Mouse (Mus musculus): Measurements from ENCODE around the gene Cdc20b.

GRCm38 (mm10) chr13:112989541-112989940 lies 45.4 kb upstream of the Cdc20b start:
- TF ChIP-seq CTCF (IDR thresholded peaks at IDR 0.05; ENCODE audit: control insufficient read depth, insufficient read depth, insufficient read length) = no peak
- no peak for TF ChIP-seq MAX (IDR thresholded peaks at IDR 0.05)
- TF ChIP-seq CEBPB (IDR thresholded peaks at IDR 0.05; ENCODE audit: low read depth) = no peak

All from C2C12 (cell line).